Mouse (Mus musculus) C2C12 (cell line): ENCODE results near the gene Gm37240.

Experiments used
- CEBPB ChIP-seq: IDR thresholded peaks from one replicate; pipeline ENCODE4 v1.6.1; 2011; ENCODE audit warnings: low read depth, mild to moderate bottlenecking, control low read depth, moderate library complexity
- CTCF ChIP-seq: IDR thresholded peaks from one replicate; pipeline ENCODE4 v1.5.1; 2011; ENCODE audit not compliant: control insufficient read depth, insufficient read depth, insufficient read length

GRCm38 (mm10) chr3:85423376-85423997, 463.8 kb downstream of the Gm37240 start:
- TF ChIP-seq CTCF (no peak), CEBPB (no peak)
